ENCODE assay signal across 47 mouse cellular contexts in the genomic region with DNA sequence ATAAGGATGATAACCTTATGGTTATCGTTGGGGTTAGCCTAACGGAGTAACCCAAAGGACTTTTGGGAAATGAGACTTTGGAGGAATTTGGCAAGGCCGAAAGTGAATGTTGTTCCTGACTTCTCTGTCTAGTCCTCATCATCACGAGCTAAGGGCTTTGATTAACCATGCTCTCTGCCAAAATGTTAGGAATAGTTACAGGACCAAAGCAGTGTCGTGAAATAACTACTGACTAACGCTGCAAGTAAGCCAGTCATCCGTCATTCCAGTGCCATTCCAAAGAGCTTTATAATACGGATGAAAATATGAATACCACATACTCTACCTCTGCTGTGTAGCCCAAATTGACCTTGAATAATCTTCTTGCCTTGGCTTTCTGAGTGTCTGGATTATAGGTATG. TPM values are rescaled to one million over a fixed set of nuclear protein-coding genes. Genes with fewer than 3 reads are reported as not detected.
"Had no signal": no experiment of that assay in that cellular context is flagged by ENCODE, and none has a peak within 500 bp of the region (broad histone marks: within the 10 kb centered on the region; RNA-seq: fewer than 3 reads in every experiment).

No protein-coding gene starts in this region.

- ATAC-seq: liver, embryonic 12.5 days; liver, postnatal 0 days; lung, postnatal 0 days; midbrain, embryonic 13.5 days; midbrain, embryonic 15.5 days; midbrain, embryonic 16.5 days had no signal

- H3K9ac ChIP-seq: limb, embryonic 12.5 days; limb, embryonic 13.5 days; limb, embryonic 15.5 days; liver, embryonic 12.5 days; liver, embryonic 13.5 days; liver, embryonic 14.5 days; liver, embryonic 15.5 days; liver, postnatal 0 days; lung, embryonic 14.5 days; lung, embryonic 15.5 days; midbrain, embryonic 12.5 days; midbrain, embryonic 13.5 days; midbrain, embryonic 15.5 days; neural tube, embryonic 12.5 days; neural tube, embryonic 13.5 days had no signal

- H3K36me3 ChIP-seq: limb, embryonic 10.5 days; limb, embryonic 12.5 days; limb, embryonic 13.5 days; limb, embryonic 15.5 days; liver, embryonic 12.5 days; liver, embryonic 13.5 days; liver, embryonic 15.5 days; lung, embryonic 15.5 days; midbrain, embryonic 10.5 days; midbrain, embryonic 12.5 days; midbrain, embryonic 13.5 days; midbrain, embryonic 15.5 days; neural tube, embryonic 12.5 days; neural tube, embryonic 13.5 days had no signal

- H3K4me3 ChIP-seq: limb, embryonic 10.5 days; limb, embryonic 12.5 days; limb, embryonic 13.5 days; limb, embryonic 15.5 days; liver, embryonic 12.5 days; liver, embryonic 13.5 days; liver, embryonic 15.5 days; lung, embryonic 15.5 days; megakaryocyte, embryonic 14.5 days; midbrain, embryonic 10.5 days; midbrain, embryonic 12.5 days; midbrain, embryonic 13.5 days; midbrain, embryonic 15.5 days; neural tube, embryonic 12.5 days; neural tube, embryonic 13.5 days had no signal

- H3K27ac ChIP-seq: limb, embryonic 10.5 days; limb, embryonic 12.5 days; limb, embryonic 13.5 days; limb, embryonic 15.5 days; liver, embryonic 12.5 days; liver, embryonic 13.5 days; liver, embryonic 14.5 days; liver, embryonic 15.5 days; lung, embryonic 15.5 days; macrophage; midbrain, embryonic 10.5 days; midbrain, embryonic 12.5 days; midbrain, embryonic 13.5 days; midbrain, embryonic 15.5 days; neural tube, embryonic 12.5 days; neural tube, embryonic 13.5 days had no signal

- H3K27me3 ChIP-seq: limb, embryonic 12.5 days; limb, embryonic 13.5 days; limb, embryonic 15.5 days; liver, embryonic 13.5 days; lung, embryonic 15.5 days; midbrain, embryonic 12.5 days; midbrain, embryonic 13.5 days; midbrain, embryonic 15.5 days; neural tube, embryonic 12.5 days; neural tube, embryonic 13.5 days had no signal

- H3K4me1 ChIP-seq: limb, embryonic 10.5 days; limb, embryonic 12.5 days; limb, embryonic 13.5 days; limb, embryonic 15.5 days; liver, embryonic 12.5 days; liver, embryonic 13.5 days; liver, embryonic 15.5 days; lung, embryonic 15.5 days; megakaryocyte, embryonic 14.5 days; midbrain, embryonic 10.5 days; midbrain, embryonic 12.5 days; midbrain, embryonic 13.5 days; midbrain, embryonic 15.5 days; neural tube, embryonic 12.5 days; neural tube, embryonic 13.5 days had no signal

- DNase-seq: left cerebral cortex, postnatal 4 days; liver; liver, embryonic 13.5 days; liver, postnatal 0 days; lung, adult 18-20 months; lung, adult 2 months; lung, embryonic 14.5 days; lung, postnatal 10 days; lung, postnatal 14 days; lung, postnatal 36 days; lung, postnatal 4 days; midbrain, embryonic 14.5 days had no signal

- H3K4me2 ChIP-seq: limb, embryonic 12.5 days; limb, embryonic 13.5 days; limb, embryonic 15.5 days; liver, embryonic 11.5 days; liver, embryonic 12.5 days; liver, embryonic 13.5 days; liver, embryonic 15.5 days; lung, embryonic 14.5 days; lung, embryonic 15.5 days; midbrain, embryonic 11.5 days; midbrain, embryonic 12.5 days; midbrain, embryonic 13.5 days; midbrain, embryonic 15.5 days; neural tube, embryonic 12.5 days; neural tube, embryonic 13.5 days had no signal

- H3K9me3 ChIP-seq: limb, embryonic 10.5 days; limb, embryonic 12.5 days; limb, embryonic 13.5 days; limb, embryonic 15.5 days; liver, embryonic 12.5 days; liver, embryonic 13.5 days; liver, embryonic 15.5 days; lung, embryonic 15.5 days; megakaryocyte, embryonic 14.5 days; midbrain, embryonic 10.5 days; midbrain, embryonic 12.5 days; midbrain, embryonic 13.5 days; midbrain, embryonic 15.5 days; neural tube, embryonic 12.5 days; neural tube, embryonic 13.5 days had no signal

RNA-seq across cellular contexts. Expression of a gene that starts 3.9 kb away (rescaled TPM):
- total RNA-seq: left cerebral cortex, postnatal 10 days; left cerebral cortex, postnatal 14 days; left cerebral cortex, postnatal 25 days; left cerebral cortex, postnatal 36 days; left cerebral cortex, postnatal 4 days; liver, adult 2 months; megakaryocyte progenitor cell, adult 5-6 weeks; megakaryocyte, adult 5-6 weeks; megakaryocyte-erythroid progenitor cell, adult 5-6 weeks; midbrain, postnatal 0 days; monocyte, adult 5-6 weeks had no signal
- polyA plus RNA-seq: limb, embryonic 10.5 days; limb, embryonic 11.5 days; limb, embryonic 12.5 days; limb, embryonic 13.5 days; limb, embryonic 14.5 days; limb, embryonic 15.5 days; liver, adult 2 months; liver, embryonic 11.5 days; liver, embryonic 12.5 days; liver, embryonic 13.5 days; liver, embryonic 14.5 days; liver, embryonic 15.5 days; liver, embryonic 16.5 days; liver, postnatal 0 days; lung, adult 2 months; lung, embryonic 14.5 days; lung, embryonic 15.5 days; lung, embryonic 16.5 days; lung, postnatal 0 days; macrophage; midbrain, embryonic 10.5 days; midbrain, embryonic 11.5 days; midbrain, embryonic 12.5 days; midbrain, embryonic 13.5 days; midbrain, embryonic 14.5 days; midbrain, embryonic 15.5 days; midbrain, embryonic 16.5 days; midbrain, postnatal 0 days; neural tube, embryonic 11.5 days; neural tube, embryonic 12.5 days; neural tube, embryonic 13.5 days had no signal

RNA-seq across cellular contexts. Expression of a gene that starts 20.9 kb away (rescaled TPM):
- total RNA-seq: left cerebral cortex, postnatal 10 days; left cerebral cortex, postnatal 14 days; left cerebral cortex, postnatal 25 days; left cerebral cortex, postnatal 36 days; left cerebral cortex, postnatal 4 days; liver, adult 2 months; megakaryocyte progenitor cell, adult 5-6 weeks; megakaryocyte, adult 5-6 weeks; megakaryocyte-erythroid progenitor cell, adult 5-6 weeks; midbrain, postnatal 0 days; monocyte, adult 5-6 weeks had no signal
- polyA plus RNA-seq: limb, embryonic 10.5 days; limb, embryonic 11.5 days; limb, embryonic 12.5 days; limb, embryonic 13.5 days; limb, embryonic 14.5 days; limb, embryonic 15.5 days; liver, adult 2 months; liver, embryonic 11.5 days; liver, embryonic 12.5 days; liver, embryonic 13.5 days; liver, embryonic 14.5 days; liver, embryonic 15.5 days; liver, embryonic 16.5 days; liver, postnatal 0 days; lung, adult 2 months; lung, embryonic 14.5 days; lung, embryonic 15.5 days; lung, embryonic 16.5 days; lung, postnatal 0 days; macrophage; midbrain, embryonic 10.5 days; midbrain, embryonic 11.5 days; midbrain, embryonic 12.5 days; midbrain, embryonic 13.5 days; midbrain, embryonic 14.5 days; midbrain, embryonic 15.5 days; midbrain, embryonic 16.5 days; midbrain, postnatal 0 days; neural tube, embryonic 11.5 days; neural tube, embryonic 12.5 days; neural tube, embryonic 13.5 days had no signal

RNA-seq across cellular contexts. Expression of a gene that starts 55.6 kb away (rescaled TPM):
- total RNA-seq: megakaryocyte-erythroid progenitor cell, adult 5-6 weeks had no signal
- polyA plus RNA-seq: limb, embryonic 10.5 days; limb, embryonic 11.5 days; limb, embryonic 12.5 days; midbrain, embryonic 11.5 days; midbrain, embryonic 14.5 days; midbrain, embryonic 15.5 days had no signal
